Mouse (Mus musculus): Measurements from ENCODE around the gene Specc1l.

GRCm38 (mm10) chr10:75165825-75166481 is 45.9 kb upstream of the Specc1l start:
- TF ChIP-seq CTCF (IDR thresholded peaks at IDR 0.05; ENCODE audit: control insufficient read depth, insufficient read depth, insufficient replicate concordance, low read depth, low read length) (no peak), POLR2A (IDR thresholded peaks at IDR 0.05; ENCODE audit: control insufficient read depth, low read depth, low read length) (no peak)

All from testis, adult 2 months (tissue).